Mouse (Mus musculus) erythroblast, embryonic 14.5 days (primary cell): ENCODE results near the gene Grik4. TPM values are rescaled to one million over a fixed set of nuclear protein-coding genes. Genes with fewer than 3 reads are reported as not detected.

Experiments used
- H3K27me3 ChIP-seq: 2 replicates; pipeline ENCODE4 v1.6.1; 2012; ENCODE audit warnings: inconsistent platforms; ENCODE audit not compliant: control insufficient read depth
- H3K36me3 ChIP-seq: 2 replicates; pipeline ENCODE4 v1.6.1; 2012; ENCODE audit warnings: mild to moderate bottlenecking, inconsistent platforms; ENCODE audit not compliant: control insufficient read depth
- H3K4me1 ChIP-seq: 2 replicates; pipeline ENCODE4 v1.6.1; 2012; ENCODE audit warnings: inconsistent platforms; ENCODE audit not compliant: control insufficient read depth
- H3K4me3 ChIP-seq: replicated peaks from 2 replicates; pipeline ENCODE3; 2012; ENCODE audit warnings: moderate library complexity, mild to moderate bottlenecking, inconsistent platforms
- H3K9me3 ChIP-seq: 2 replicates; pipeline ENCODE4 v1.6.1; 2012; ENCODE audit warnings: low read length, inconsistent platforms, mixed read lengths; ENCODE audit not compliant: control insufficient read depth
- GATA1 ChIP-seq: IDR thresholded peaks from 2 replicates; pipeline ENCODE4 v1.6.1; 2012; ENCODE audit warnings: low read length, inconsistent platforms, mixed read lengths
- TAL1 ChIP-seq: IDR thresholded peaks from 3 replicates; pipeline ENCODE4 v1.6.1; 2012; ENCODE audit warnings: low read length, inconsistent platforms, mixed read lengths
- polyA plus RNA-seq: library from polyadenylated mRNA; stranded (reverse); fragments of >175 nt; gene quantifications from 2 replicates; pipeline ENCODE4 v1.2.3, GENCODE M21; 2012

Gene Grik4
- polyA plus RNA-seq, 1 experiment = not detected

DNA sequence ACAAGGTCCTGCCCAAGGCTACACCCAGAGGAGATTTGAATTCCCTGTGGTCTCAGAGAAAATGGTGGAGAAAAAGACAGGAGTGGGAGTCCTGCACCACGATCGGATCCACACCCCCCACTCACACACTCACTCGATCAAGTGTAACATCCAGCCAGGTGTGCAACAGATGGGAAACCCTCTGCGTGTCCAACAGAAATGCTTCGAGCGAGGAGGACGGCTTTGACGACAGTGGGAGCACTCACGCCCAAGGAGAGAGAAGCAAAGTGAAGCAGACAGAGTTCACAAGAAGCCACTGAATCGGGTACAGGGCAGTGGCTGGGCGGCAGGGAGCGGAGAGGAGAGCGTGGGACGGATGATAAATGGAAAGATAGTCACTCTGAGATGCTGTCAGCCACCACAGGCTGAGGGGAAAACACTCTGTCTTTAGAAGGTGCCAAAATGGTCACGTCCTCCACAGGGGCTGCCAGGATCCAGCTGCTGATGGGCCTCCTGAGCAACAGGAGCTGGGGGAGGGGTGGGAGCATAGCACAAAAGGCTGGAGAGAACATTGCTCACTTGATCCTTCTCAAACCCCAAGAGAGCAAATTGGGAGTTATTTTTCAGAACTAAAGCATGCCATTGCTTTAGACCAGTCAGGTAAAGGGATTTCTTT is 58.1 kb downstream of the Grik4 start:
- H3K4me1 ChIP-seq = no peaks in the 10 kb centered on the region
- no peak overlapping the region for H3K4me3 ChIP-seq
- TF ChIP-seq TAL1 (no peak), GATA1 (no peak)
- no peaks in the 10 kb centered on the region for H3K9me3 ChIP-seq
- no peaks in the 10 kb centered on the region for H3K27me3 ChIP-seq
- H3K36me3 ChIP-seq = no peaks in the 10 kb centered on the region

DNA sequence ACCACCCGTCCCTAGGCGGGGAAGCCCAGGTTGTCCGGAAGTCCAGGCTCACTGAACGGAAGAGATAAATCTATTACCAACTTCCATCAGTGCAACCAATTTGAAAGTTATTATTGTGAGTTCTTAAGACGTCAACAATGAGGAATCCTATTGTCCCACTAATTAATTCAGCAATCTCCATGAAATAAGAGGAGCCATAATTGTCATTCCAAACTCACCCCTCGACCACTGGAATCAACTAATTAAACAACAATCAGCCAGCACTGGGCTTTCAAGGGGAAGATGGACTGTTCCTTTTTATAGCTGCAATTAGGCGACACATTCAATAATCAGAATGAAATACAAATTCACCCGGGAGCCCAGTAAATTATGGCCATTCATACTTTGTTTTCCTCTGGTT is 58.7 kb downstream of the Grik4 start:
- H3K4me3 ChIP-seq = no peak overlapping the region
- no peaks in the 10 kb centered on the region for H3K36me3 ChIP-seq
- H3K9me3 ChIP-seq = no peaks in the 10 kb centered on the region
- TF ChIP-seq GATA1 (no peak), TAL1 (no peak)
- H3K27me3 ChIP-seq = no peaks in the 10 kb centered on the region
- no peaks in the 10 kb centered on the region for H3K4me1 ChIP-seq

DNA sequence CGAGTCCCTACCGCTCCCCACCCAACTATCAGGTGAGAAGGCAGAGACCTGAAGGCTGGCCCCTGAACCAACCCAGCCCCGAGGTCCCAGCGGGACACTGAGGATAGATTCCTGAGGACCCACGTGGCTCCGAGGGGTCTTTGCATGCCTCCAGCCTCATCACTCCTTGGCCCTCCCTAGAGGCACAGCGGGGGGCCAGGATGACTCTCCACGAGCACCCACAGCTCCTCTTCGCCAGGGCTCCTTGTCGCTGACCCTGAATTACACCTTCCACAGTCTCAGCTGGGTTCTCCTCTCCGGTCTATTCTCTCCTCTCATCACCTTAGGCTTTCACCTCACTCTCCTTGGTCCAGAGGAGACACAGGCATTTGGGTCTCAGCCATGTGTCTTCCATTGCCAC is 59.2 kb downstream of the Grik4 start:
- TF ChIP-seq GATA1 = no peak
- no peak for TF ChIP-seq TAL1
- H3K4me3 ChIP-seq = no peak overlapping the region
- no peaks in the 10 kb centered on the region for H3K4me1 ChIP-seq
- no peaks in the 10 kb centered on the region for H3K9me3 ChIP-seq
- H3K36me3 ChIP-seq = no peaks in the 10 kb centered on the region
- H3K27me3 ChIP-seq = no peaks in the 10 kb centered on the region

DNA sequence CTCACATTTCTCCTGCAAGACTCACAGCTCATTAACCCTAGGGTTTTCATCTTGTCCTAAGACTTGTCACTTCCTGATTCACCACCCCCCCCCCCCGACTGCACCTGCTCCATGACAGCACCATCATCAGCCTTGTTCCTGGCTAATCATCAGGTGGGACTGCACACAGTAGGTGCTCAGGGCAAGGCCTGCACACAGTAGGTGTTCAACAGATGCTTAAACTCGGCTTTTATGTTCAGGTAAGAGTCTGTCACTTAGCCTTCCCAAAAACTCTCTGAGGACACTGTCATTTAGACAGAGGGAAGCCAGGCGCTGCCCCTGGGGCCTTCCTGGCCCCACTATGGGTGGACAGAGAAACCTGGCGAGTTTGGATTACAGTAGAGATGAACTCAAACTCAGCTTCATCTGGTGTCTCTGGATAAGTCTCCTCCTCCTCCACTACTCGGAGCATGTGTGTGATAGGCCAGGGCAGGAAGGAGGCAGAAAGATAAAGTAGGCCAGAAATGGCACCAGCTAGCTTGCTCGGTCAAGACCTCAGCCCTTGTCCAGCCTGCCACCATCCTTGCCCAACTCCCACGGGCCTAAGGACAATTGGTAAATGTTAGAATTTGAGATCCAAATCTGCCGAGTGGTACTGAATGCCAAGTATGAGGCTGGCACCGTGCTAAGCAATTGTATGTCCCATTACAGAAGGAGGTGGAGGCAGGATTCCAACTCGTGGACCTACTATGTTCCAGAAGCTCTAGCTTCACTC is 61.1 kb downstream of the Grik4 start:
- Histone ChIP-seq H3K9me3 (no peaks in the 10 kb centered on the region), H3K27me3 (no peaks in the 10 kb centered on the region), H3K4me1 (no peaks in the 10 kb centered on the region), H3K4me3 (no peak overlapping the region), H3K36me3 (no peaks in the 10 kb centered on the region)
- TF ChIP-seq GATA1 (no peak), TAL1 (no peak)

DNA sequence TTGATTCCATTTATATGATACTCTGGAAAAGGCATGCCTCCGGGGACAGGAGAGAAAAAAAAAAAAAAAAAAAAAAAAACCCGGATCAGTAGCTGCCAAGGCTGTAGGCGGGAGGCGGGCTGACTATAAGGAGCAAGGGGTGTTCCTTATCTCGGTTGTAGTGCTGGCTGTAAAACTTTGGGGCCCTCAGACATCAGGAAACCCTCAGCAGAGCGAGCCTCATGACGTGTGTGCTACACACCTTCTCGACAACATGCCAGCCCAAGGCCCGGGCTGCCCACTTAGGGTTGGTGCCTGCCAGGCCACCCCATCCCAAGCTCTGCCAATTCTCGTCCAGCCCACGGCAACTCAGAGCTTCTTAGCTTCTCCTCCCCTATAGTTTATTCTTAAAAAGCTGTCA is 62.0 kb downstream of the Grik4 start:
- no peak for TF ChIP-seq TAL1
- TF ChIP-seq GATA1 = no peak
- Histone ChIP-seq H3K4me3 (no peak overlapping the region), H3K36me3 (no peaks in the 10 kb centered on the region), H3K27me3 (no peaks in the 10 kb centered on the region), H3K9me3 (no peaks in the 10 kb centered on the region), H3K4me1 (no peaks in the 10 kb centered on the region)

DNA sequence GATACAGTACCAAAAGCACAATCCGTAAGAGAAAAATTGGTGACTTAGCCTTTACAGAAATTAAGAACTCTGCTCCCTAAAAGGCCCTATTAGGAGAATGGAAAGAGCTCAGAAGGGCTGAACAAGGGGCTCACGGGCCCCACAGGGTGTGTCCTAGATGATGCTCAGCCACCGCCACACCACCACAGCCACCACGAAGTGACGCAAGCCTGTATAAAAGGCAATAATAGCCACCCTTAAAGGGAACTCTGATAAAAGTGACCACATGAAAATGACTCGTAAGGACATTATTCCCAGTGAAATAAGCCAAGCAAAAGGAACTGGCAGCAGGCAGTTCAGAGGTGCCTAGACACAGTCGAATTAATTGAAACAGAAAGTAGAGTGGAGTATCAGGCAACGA is 63.3 kb downstream of the Grik4 start:
- Histone ChIP-seq H3K36me3 (no peaks in the 10 kb centered on the region), H3K4me3 (no peak overlapping the region), H3K27me3 (no peaks in the 10 kb centered on the region), H3K4me1 (no peaks in the 10 kb centered on the region), H3K9me3 (no peaks in the 10 kb centered on the region)
- no peak for TF ChIP-seq TAL1
- no peak for TF ChIP-seq GATA1

DNA sequence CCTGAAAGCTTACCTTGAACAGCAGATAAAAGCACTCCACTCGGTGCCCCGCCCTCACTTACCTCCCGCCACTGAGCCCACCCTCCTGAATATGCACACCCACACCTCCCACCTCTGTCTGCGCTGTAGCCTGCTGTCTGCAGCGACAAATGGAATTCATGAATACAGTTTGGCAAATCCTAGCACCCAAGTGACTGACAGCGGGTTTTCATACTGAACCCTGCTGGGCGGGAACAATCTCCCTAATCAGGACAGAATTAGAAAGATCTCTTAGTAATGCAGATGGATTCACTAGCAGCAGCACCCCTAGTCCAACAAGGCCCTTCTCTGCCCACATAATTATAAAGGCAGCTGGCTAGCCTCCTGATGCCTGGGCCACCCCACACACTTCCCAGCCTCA is 65.9 kb downstream of the Grik4 start:
- Histone ChIP-seq H3K4me3 (no peak overlapping the region), H3K4me1 (no peaks in the 10 kb centered on the region), H3K36me3 (no peaks in the 10 kb centered on the region), H3K27me3 (no peaks in the 10 kb centered on the region), H3K9me3 (no peaks in the 10 kb centered on the region)
- TF ChIP-seq TAL1 (no peak), GATA1 (no peak)

DNA sequence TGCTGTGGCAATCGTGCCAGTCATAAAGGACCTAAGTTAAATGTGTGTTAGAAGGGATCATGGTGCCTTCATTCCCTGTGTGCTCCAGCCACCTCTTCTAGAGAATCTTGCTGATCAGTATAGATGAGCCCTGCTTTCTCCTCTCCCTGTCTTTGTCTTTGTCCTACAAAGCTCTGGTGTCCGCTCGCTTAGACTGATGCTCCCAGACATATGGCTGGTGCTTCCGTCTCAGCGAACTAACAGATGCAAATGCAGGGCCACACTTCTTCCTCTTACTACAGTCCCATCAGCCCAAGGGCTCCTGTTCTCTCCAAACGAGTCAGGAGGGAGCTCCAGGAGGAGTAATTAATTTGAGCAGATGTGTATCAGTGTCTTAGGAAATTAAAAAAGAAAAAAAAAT is 71.4 kb downstream of the Grik4 start:
- Histone ChIP-seq H3K9me3 (peaks cover 8% of the 10 kb centered on the region), H3K4me3 (no peak overlapping the region), H3K36me3 (no peaks in the 10 kb centered on the region), H3K4me1 (no peaks in the 10 kb centered on the region), H3K27me3 (no peaks in the 10 kb centered on the region)
- TF ChIP-seq TAL1 = no peak
- no peak for TF ChIP-seq GATA1

DNA sequence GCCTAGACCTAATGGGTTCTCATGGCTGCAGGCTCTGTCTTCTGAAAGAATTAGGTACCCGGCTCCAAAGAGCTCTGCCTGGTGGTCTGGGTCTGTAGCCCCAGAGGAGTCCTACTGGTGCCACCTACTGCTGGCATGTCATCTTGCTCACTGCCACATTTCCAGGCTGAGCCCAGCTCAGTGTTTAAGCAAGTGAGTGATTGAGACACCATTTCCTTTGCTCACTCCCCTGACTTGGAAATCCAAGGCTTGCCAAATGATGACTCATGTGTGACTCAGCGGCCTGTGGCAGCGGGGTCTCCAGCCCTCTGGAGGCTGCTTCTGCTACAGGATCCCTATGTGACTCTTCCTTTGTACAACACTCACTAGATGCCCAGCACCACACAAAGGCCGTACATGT is 72.6 kb downstream of the Grik4 start:
- Histone ChIP-seq H3K36me3 (no peaks in the 10 kb centered on the region), H3K9me3 (peaks cover 8% of the 10 kb centered on the region), H3K4me3 (no peak overlapping the region), H3K4me1 (no peaks in the 10 kb centered on the region), H3K27me3 (no peaks in the 10 kb centered on the region)
- TF ChIP-seq TAL1 = no peak
- no peak for TF ChIP-seq GATA1

DNA sequence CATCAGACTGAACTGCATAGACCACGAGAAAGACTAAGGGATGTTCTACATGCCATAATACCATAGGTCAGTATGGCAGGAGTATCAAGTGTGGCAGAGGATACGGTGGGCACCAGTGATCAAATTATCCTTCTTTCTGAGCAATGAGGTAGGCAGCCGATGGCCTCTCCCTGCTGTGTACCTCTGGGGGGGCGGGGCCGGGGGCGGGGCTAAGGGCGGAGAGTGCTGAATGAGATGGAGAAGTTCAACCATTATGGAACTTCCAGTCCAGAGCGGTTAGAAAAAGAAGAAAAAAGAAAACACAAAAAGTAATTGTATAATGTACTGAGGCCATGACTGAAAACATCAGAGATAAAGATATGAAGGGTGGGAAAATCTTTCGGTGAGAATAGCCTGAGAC is 74.0 kb downstream of the Grik4 start:
- no peaks in the 10 kb centered on the region for H3K4me1 ChIP-seq
- TF ChIP-seq GATA1 = no peak
- TF ChIP-seq TAL1 = no peak

More for the DNA sequence above, 74.0 kb downstream of the Grik4 start:
- Histone ChIP-seq H3K27me3 (no peaks in the 10 kb centered on the region), H3K9me3 (peaks cover 8% of the 10 kb centered on the region), H3K4me3 (no peak overlapping the region), H3K36me3 (no peaks in the 10 kb centered on the region)
